Mouse (Mus musculus) A20 (cell line): ENCODE data around the gene Sri.
"Not testable (repeated sequence)": the region's sequence is repeated elsewhere in the genome, so short reads cannot be mapped to it uniquely, and the experiment has no call there.

ENCODE experiments used
- DNase-seq: peaks from one replicate; pipeline ENCODE4 v3.0.0-alpha.2; 2011; ENCODE audit warnings: low read depth, low spot score

Sri gene

GRCm38 (mm10) chr5:8045855-8046254 is at the start of gene Sri:
Gene Sri, plus strand, starts transcription at chr5:8046078.
- no peak for DNase-seq

DNA sequence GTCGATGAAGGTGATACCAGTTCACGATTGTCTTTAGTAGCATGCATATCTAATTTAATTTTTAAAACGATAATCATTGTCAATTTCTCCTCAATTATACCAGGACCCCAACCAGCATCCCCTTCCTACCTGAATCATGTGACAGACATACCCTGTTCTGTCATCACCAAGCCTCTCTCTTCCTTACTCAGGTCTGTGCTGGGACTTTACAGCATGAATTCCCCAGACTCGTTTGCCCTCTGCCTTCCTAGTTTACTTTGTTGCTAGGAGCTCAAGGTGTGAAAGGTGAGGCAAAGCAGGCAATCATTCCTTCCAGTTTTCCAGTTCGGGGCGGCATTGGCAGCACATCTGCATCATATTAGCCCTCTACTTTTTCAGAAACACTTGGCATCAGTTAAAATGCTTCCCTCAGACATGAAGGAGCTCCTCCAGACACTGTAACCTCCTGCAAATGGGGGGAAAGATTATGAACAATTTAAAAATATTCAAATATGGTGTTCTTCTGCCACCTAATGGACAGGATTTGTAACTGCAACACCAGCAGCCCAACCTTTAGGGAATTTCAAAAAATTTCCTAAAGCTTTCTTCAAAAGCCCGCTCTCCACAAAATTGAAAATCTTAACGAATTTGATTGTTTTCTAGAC is 49.4 kb upstream of the Sri start:
- peak; percentile 38 for DNase-seq

- peak; percentile 8 for DNase-seq
Observed at GRCm38 (mm10) chr5:7997086-7997485, 48.8 kb upstream of the Sri start.

- DNase-seq: no peak
Observed at GRCm38 (mm10) chr5:8000466-8000865, 45.4 kb upstream of the Sri start.

DNA sequence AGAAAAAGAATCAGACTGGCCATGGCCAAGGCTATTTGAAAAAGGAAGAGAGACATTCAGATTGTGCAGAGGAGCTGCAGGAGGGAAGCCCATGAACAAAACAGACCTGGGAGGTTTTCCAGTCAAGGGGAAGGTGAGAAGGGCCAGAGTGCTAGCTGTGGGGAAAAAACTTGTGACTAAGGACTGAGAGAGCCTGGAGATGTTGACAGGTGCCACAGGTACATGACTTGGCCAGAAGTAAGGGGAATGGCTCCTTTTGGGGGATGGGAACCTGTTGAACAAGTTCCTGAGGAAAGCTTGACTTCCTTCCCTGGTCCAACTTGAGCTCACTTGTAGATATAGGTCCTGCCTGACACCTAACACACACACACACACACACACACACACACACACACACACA is 43.1 kb upstream of the Sri start:
- no peak for DNase-seq

- DNase-seq: no peak
Observed at GRCm38 (mm10) chr5:8013276-8013675, 32.6 kb upstream of the Sri start.

DNA sequence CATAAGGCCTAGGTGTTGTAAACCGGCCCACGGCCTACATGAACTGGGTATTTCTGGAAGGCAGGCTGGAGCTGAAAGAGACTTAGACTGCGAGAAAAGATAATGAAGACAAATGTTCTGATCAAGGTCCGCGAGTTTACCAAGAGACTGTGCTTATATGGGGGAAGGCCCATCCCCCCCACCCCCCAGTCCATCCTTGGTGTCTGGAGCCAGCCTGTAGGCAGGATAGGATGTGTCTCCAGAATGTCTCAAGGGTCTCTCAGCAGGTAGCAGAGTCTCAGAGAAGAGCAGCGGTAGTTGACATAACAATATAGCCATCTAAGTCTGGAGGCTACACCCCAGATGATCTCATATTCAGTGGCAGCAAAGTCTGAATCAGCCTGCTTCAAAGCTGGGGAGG is 11.3 kb upstream of the Sri start:
- DNase-seq: not testable (repeated sequence)

DNA sequence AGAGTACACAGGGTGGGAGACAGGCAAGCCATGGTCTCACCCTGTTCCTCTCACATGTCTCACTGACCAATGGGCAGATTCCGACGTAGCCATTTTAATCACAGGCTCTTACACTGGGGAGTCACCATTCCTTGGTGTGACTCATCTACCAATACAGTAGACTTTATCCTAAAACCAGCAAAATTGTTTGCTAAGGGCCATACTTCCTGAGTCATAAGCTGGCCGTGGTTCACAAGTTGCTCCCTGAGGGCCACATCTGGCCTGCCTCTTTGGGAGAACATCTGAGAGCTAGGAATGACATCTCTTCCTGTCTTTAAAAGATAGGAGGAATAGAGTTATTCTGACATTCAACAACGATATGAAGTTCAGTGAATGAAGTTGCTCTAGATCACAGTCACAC is 7.9 kb downstream of the Sri start:
- DNase-seq: no peak

DNA sequence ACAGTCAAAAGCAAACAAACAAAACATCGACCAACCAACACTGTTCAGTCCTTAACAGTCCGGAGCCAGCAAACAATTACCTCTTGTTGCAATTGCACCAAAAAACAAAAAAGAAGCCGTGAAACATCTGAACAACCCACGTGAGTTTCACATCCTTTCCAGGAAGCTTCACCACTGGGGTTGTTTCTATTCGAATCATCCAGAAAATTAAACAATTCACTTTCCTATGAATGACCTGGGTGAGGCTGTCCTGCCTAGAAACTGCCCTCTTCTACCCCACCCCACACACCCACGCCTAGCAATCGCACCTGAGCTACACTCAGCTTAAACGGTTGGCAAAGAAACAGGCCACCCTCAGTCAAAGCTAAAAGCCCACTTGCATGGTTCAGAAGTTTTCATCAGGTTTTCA is 9.8 kb downstream of the Sri start:
- no peak for DNase-seq

DNA sequence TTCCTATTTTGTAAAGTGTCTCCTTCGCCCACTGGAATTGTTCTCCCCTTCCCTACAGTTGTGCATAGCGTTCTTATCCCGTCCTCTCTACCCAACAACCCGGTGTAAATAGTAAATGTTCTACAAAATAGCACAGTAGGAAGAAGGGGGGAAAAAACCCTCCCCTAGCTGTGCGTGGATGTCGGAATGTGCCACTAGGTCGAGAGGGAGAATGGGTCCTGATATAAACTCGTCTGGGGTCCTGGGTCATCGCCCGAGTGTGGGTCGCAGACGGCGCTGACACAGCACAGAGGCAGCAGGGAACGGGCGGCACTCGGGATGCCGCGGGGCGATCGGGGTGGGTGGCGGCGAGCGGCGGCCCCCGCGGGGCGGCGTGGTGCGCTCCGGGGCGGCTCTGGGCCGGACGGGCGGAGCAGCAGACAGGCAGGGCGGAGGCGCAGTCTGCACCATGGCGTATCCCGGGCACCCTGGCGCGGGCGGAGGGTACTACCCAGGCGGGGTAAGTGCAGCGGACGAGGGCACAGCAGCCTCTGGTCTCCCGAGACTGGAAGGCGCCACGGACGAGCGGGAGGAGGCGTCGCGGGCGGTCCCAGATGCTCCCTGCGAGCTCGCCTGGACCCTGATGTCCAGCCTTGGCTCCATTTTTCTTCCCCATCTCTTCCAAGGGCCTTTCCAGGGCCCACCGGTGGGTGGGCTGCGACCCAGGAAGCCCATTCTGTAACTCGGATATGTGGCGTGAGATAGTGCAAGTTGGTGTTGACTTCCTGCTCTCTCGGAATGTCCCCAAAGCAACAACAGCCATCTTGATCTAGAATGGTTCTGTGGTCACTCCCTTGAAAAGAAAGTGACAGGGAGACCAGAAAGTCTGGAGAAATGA is 10.5 kb downstream of the Sri start:
- peak; percentile 87 for DNase-seq

GRCm38 (mm10) chr5:8057018-8057323 is 11.1 kb downstream of the Sri start:
- no peak for DNase-seq

DNA sequence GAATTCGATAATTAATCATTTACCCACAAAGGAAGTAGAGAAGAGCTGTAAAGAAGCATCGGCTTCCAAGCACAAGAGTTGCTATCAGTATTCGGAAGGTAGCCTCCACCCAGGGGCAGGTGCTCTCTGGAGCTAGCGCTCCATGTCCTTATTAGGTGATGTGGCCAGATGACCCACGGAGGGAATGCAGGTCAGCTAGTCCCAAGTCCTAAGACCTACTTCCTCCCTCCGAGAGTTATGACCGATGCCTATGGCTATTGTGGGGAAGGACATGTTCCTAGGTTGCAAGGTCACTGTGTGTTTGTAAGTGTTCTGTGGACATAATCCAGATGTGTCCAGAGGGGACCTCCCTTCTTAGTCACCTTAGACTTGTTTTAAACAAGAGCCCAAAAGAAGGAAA is 12.2 kb downstream of the Sri start:
- no peak for DNase-seq

GRCm38 (mm10) chr5:8062469-8062868 is 16.6 kb downstream of the Sri start:
- no peak for DNase-seq

DNA sequence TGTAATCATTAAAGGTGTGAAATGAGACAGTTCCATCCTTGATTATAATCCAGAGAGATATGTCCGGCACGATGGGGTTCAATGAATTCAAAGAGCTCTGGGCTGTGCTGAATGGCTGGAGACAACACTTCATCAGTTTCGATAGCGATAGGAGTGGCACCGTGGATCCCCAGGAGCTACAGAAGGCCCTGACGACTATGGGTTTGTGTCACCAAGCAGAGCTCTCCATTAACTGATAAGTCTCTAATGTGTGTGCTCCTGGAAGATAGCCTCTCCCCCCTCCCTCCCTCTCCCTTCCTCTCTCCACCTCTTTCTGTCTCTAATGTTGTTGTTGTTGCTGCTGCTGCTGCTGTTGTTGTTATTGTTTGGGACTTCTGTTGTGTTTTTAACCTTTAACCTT is 17.3 kb downstream of the Sri start:
- DNase-seq: no peak

DNA sequence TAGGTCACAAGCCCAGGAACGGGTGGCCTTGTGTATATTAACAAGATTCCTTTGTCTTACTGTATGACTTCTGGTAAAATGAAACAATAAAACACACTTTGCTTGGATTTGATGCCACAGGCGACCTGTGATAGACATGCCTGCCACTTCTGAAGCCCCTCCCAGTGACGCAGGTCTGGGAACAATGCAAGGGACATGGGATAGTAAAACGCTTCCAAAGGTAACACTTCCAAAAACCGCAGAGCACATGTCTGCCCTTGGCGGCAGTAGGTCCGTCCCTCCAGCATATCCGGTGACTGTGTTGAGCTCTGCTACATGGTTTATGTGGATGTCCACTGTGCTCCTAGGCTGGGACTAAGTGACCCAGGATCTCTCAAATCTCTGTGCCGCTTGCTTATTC is 27.5 kb downstream of the Sri start:
- DNase-seq: no peak

GRCm38 (mm10) chr5:8073901-8074561 is 28.2 kb downstream of the Sri start:
- no peak for DNase-seq

DNA sequence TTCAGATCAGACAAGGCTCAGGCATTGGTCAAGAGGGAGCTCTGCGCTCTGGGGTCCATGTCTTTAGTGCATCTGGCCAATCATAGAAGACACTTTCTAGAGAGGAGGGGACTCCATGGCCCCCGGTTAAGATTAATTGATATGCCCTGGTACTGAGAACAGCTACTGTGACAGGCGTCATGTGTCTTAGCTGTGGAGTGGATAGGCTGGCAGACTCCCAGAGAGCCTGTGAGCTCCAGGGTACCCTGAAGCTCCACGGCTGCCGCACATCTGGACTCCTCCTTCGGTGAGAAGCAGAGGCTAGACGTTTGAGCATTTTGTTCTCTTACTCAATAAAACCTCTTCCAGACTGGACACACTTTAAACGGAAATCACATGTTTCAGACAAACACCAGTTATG is 31.6 kb downstream of the Sri start:
- DNase-seq: no peak

- no peak for DNase-seq
Observed at GRCm38 (mm10) chr5:8082800-8083509, 37.1 kb downstream of the Sri start.

GRCm38 (mm10) chr5:8085661-8086060 is 39.8 kb downstream of the Sri start:
- no peak for DNase-seq

DNA sequence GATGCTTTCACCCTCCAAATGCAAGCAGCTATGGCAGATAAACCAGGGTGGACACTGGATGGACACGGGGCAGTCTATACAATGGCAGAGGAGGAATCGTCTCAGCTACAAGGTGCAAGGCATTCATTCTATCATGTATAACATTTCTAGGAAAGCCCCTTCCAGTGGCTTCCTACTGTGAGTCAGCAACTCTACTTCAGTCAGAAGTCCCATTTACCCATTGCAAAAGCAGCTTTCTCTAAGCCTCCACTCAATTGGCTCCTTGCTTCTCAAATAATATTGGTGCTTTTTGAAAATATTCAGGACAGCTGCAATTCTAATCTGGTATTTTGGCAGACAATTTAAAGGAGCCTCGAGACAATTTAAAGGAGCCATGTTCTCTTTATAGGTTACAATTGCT is 42.3 kb downstream of the Sri start:
- no peak for DNase-seq

- DNase-seq: no peak
Observed at GRCm38 (mm10) chr5:8094921-8095320, 49.0 kb downstream of the Sri start.

DNA sequence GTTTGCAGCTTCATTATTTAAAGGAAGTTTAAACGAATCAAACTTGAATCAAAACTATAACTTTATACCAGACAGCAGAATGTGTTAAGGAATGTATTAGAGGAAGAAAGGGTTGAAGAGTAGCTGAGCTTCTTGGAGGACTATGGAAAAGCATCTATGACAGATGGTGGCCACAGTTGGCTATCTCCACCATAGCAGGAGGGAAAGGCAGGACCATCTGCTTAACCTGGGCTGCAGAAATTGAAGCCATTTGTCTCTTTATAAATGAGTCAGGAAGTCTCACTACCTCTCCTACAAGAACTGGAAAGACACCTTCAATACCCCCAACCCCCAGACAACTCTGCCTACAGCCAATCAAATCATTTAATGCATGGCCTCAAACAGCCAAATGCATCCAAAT is 49.8 kb downstream of the Sri start:
- no peak for DNase-seq
